Mouse (Mus musculus) embryonic facial prominence, embryonic 11.5 days (tissue): Measurements from ENCODE around the gene Sugp1. TPM values are rescaled to one million over a fixed set of nuclear protein-coding genes. Genes with fewer than 3 reads are reported as not detected.
"Not testable (repeated sequence)": the region's sequence is repeated elsewhere in the genome, so short reads cannot be mapped to it uniquely, and the experiment has no call there.

ENCODE experiments used
- ATAC-seq: fragments of 200-750 bp; cut with Nextera tagmentation; replicated peaks from 2 replicates; pipeline ENCODE4 v1.8.0; 2017; ENCODE audit warnings: low read depth; ENCODE audit not compliant: insufficient number of reproducible peaks, low FRiP score, low TSS enrichment
- DNase-seq: peaks from one replicate; pipeline ENCODE4 v3.0.0-alpha.2; 2015; ENCODE audit warnings: low spot score
- H3K27ac ChIP-seq: fragments of 300-500 bp; sonication (generic); replicated peaks from 2 replicates; pipeline ENCODE4 v1.5.1; 2014; ENCODE audit warnings: mild to moderate bottlenecking, low read depth, low read length, control low read depth
- H3K27me3 ChIP-seq: fragments of 300-500 bp; sonication (generic); 2 replicates; pipeline ENCODE4 v1.6.1; 2014; ENCODE audit warnings: mild to moderate bottlenecking, low read length, moderate library complexity, mixed read lengths; ENCODE audit not compliant: control insufficient read depth, insufficient read depth
- H3K36me3 ChIP-seq: fragments of 300-500 bp; sonication (generic); replicated peaks from 2 replicates; pipeline ENCODE4 v1.6.1; 2014; ENCODE audit warnings: low read depth, mild to moderate bottlenecking, low read length, moderate library complexity, mixed read lengths; ENCODE audit not compliant: control insufficient read depth, insufficient read depth
- H3K4me1 ChIP-seq: fragments of 300-500 bp; sonication (generic); 2 replicates; pipeline ENCODE4 v1.6.1; 2014; ENCODE audit warnings: low read length, mixed read lengths; ENCODE audit not compliant: control insufficient read depth, insufficient read depth
- H3K4me2 ChIP-seq: fragments of 300-500 bp; sonication (generic); 2 replicates; pipeline ENCODE4 v1.6.1; 2014; ENCODE audit warnings: low read depth, mild to moderate bottlenecking, control low read depth, low read length, moderate library complexity
- H3K4me3 ChIP-seq: fragments of 300-500 bp; sonication (generic); 2 replicates; pipeline ENCODE4 v1.5.1; 2014; ENCODE audit warnings: low read depth, low read length, control low read depth
- H3K9ac ChIP-seq: fragments of 300-500 bp; sonication (generic); replicated peaks from 2 replicates; pipeline ENCODE4 v1.6.1; 2014; ENCODE audit warnings: mild to moderate bottlenecking, control low read depth, low read length
- H3K9me3 ChIP-seq: fragments of 300-500 bp; sonication (generic); replicated peaks from 2 replicates; pipeline ENCODE4 v1.6.1; 2016; ENCODE audit warnings: mild to moderate bottlenecking, low read length, inconsistent platforms, mixed read lengths; ENCODE audit not compliant: control insufficient read depth
- WGBS: fragments of 180-500 bp; shearing (Covaris S2); extraction: QIAGEN DNeasy Blood & Tissue Kit; methylation state at CpG from one replicate; pipeline ENCODE4 v1.1.7; 2014; 5-methylcytosine and 5-hydroxymethylcytosine counted together
- polyA plus RNA-seq: library from polyadenylated mRNA; unstranded; fragments of >200 nt; fragmentation: Nextera tagmentation; extraction: Ambion mirVana; gene quantifications from 2 replicates; pipeline ENCODE4 v1.2.1, GENCODE M21; 2014

Gene Sugp1
- polyA plus RNA-seq, 1 experiment from 2014 or later, result 29.1 TPM

DNA sequence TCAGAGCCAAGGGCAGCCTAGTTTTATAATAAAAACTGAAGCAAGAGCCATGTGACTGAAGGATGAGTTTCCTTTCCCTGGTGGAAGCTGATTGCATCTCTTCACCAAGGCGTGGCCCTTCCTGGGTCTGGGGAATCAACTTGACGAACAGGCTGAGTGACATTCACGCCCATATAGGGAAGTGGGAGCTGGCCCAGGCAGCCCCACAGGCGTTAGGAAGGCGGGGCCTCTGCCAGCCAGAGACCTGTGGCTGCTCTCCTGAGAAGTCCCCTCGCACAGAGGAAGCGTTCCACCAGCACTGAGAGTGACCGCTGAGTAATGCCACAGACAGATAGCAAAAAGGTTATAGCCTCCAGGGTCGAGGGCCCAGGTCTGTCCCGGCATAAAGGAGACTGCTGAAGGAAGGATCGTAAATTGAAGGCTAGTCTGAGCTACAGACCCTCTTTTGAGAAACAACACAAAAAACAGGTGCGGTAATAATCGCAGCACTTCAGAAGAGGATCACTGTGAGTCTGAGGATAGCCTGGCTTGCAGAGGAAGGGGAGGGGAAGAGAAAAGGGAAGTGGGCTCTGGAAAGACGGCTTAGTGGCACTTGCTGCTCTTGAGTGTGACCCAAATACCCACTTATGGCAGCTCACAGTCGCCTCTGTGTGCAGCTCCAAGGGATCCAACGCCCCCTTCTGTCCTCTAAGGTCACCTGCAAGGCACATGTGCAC, 41.3 kb upstream of the Sugp1 start:
- ATAC-seq, result no peak
- Histone ChIP-seq H3K9ac (no peak overlapping the region), H3K9me3 (no peaks in the 10 kb centered on the region), H3K4me3 (no peak overlapping the region), H3K4me1 (no peaks in the 10 kb centered on the region), H3K27ac (no peak overlapping the region), H3K36me3 (no peaks in the 10 kb centered on the region), H3K4me2 (no peak overlapping the region), H3K27me3 (no peaks in the 10 kb centered on the region)
- WGBS, result 2% methylated on average over 16 of the region's 16 CpGs
- peak; percentile 62 for DNase-seq

- H3K4me1 ChIP-seq, H3K9me3 ChIP-seq, H3K4me2 ChIP-seq, H3K36me3 ChIP-seq, H3K27ac ChIP-seq, H3K9ac ChIP-seq, H3K27me3 ChIP-seq, ATAC-seq, H3K4me3 ChIP-seq, DNase-seq: not testable (repeated sequence)
- 39% methylated on average over 7 of the region's 7 CpGs for WGBS
Measured at GRCm38 (mm10) chr8:70001892-70002191, 40.8 kb upstream of the Sugp1 start.

GRCm38 (mm10) chr8:70003204-70003657, 39.4 kb upstream of the Sugp1 start:
- no peak overlapping the region for H3K9ac ChIP-seq
- no peak overlapping the region for H3K27ac ChIP-seq
- H3K36me3 ChIP-seq, result no peaks in the 10 kb centered on the region
- H3K4me2 ChIP-seq, result no peak overlapping the region
- no peak overlapping the region for H3K4me3 ChIP-seq
- ATAC-seq (no peak), DNase-seq (no peak)
- H3K4me1 ChIP-seq, result no peaks in the 10 kb centered on the region
- no peaks in the 10 kb centered on the region for H3K27me3 ChIP-seq
- no peaks in the 10 kb centered on the region for H3K9me3 ChIP-seq
- 60% methylated on average over 4 of the region's 4 CpGs for WGBS

DNA sequence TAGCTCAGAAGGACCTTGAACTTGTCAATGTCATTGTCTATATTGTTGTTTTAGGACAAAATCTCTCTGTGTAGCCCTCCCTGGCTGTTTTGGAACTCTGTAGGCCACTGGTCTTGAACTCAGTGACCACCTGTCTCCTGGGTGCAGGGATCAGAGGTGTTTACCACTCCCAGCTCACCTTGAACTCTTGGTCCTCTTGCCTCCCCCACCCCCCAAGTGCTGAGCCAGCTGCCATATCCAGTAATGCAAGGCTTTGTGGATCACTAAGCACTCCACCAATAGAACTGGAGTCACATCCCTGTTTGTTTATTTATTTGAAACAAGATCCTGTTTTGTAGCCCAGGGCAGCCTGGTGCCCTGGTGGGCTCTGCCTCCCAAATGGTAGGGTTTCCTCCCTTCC, 38.3 kb upstream of the Sugp1 start:
- H3K4me3 ChIP-seq, result no peak overlapping the region
- no peak for ATAC-seq
- H3K9me3 ChIP-seq, result no peaks in the 10 kb centered on the region
- no peaks in the 10 kb centered on the region for H3K36me3 ChIP-seq
- H3K4me1 ChIP-seq, result no peaks in the 10 kb centered on the region
- H3K27ac ChIP-seq, result no peak overlapping the region
- no peak overlapping the region for H3K4me2 ChIP-seq
- DNase-seq, result no peak
- H3K9ac ChIP-seq, result no peak overlapping the region
- H3K27me3 ChIP-seq, result no peaks in the 10 kb centered on the region

DNA sequence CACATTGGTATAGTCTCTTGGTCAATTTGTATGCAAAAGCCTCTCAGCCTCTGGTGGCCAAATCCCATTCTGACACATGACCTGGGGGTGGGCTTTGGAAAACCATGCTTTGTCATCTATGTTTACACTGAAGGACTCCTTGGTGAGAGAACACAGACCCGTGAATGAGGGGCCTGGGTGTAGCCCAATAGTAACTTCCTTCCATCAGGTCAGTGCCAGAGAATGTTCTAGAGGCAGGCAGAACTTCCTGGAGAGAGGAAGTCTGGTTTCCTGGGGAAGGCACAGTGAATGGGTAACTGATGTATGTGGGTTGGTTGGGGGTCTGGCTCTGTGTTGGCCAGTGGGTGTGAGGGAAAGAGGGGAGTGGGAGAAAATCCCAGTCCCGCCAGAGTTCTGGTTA, 37.4 kb upstream of the Sugp1 start:
- H3K27me3 ChIP-seq, result no peaks in the 10 kb centered on the region
- H3K4me3 ChIP-seq, result no peak overlapping the region
- ATAC-seq (no peak), DNase-seq (no peak)
- WGBS, result 39% methylated on average over 2 of the region's 2 CpGs
- H3K4me1 ChIP-seq, result no peaks in the 10 kb centered on the region
- H3K9ac ChIP-seq, result no peak overlapping the region
- no peaks in the 10 kb centered on the region for H3K36me3 ChIP-seq
- no peak overlapping the region for H3K4me2 ChIP-seq
- H3K9me3 ChIP-seq, result no peaks in the 10 kb centered on the region
- H3K27ac ChIP-seq, result no peak overlapping the region

DNA sequence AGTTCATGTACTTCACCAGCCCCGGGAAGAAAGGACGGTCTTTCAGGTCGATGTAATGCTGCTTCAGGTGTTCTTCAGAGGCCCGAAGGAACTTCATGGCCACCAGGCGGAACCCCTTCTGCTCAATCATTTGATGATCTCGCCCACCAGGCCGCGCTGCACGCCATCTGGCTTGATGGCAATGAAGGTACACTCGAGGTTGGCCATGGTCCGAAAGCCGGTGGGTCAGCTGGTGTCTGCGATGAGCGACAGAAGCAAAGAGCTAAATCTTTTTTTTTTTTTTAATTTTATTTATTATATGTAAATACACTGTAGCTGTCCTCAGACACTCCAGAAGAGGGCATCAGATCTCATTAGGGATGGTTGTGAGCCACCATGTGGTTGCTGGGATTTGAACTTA, 31.8 kb upstream of the Sugp1 start:
- not testable (repeated sequence) for ATAC-seq, H3K4me1 ChIP-seq
- WGBS, result 87% methylated on average over 14 of the region's 14 CpGs

GRCm38 (mm10) chr8:70012350-70012749, 30.3 kb upstream of the Sugp1 start:
- H3K27me3 ChIP-seq, result no peaks in the 10 kb centered on the region
- no peak overlapping the region for H3K4me2 ChIP-seq
- ATAC-seq (0 out of 2 replicates have a peak, but pooled peaks have one; percentile 39), DNase-seq (no peak)
- 75% methylated on average over 3 of the region's 3 CpGs for WGBS
- H3K9ac ChIP-seq, result no peak overlapping the region
- H3K36me3 ChIP-seq, result no peaks in the 10 kb centered on the region
- H3K9me3 ChIP-seq, result no peaks in the 10 kb centered on the region
- no peak overlapping the region for H3K4me3 ChIP-seq
- no peaks in the 10 kb centered on the region for H3K4me1 ChIP-seq
- no peak overlapping the region for H3K27ac ChIP-seq

More for the DNA sequence above, 31.8 kb upstream of the Sugp1 start:
- not testable (repeated sequence) for H3K36me3 ChIP-seq, H3K27me3 ChIP-seq, H3K4me2 ChIP-seq, H3K27ac ChIP-seq, DNase-seq, H3K4me3 ChIP-seq, H3K9me3 ChIP-seq, H3K9ac ChIP-seq

DNA sequence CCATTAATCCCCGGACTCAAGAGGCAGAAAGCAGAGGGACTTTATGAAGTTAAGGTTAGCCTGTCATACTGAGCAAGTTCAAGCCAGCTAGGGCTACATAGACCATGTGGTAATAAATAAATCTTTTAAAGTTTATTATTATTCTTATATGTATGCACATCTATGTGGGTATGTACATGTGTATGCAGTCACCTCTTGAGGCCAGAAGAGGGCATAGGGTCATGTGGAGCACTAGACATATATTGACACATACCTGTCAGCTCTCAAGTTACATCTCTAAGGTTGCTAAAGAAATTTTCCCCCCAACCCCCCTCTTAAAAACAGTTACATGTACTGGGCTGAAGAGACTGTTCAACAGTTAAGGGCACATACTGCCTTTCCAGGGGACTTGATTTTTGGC, 29.9 kb upstream of the Sugp1 start:
- Histone ChIP-seq H3K4me3 (no peak overlapping the region), H3K4me2 (no peak overlapping the region), H3K36me3 (peaks cover 2% of the 10 kb centered on the region; the same call in 1 of the 2 replicates), H3K9ac (no peak overlapping the region), H3K4me1 (no peaks in the 10 kb centered on the region), H3K9me3 (no peaks in the 10 kb centered on the region), H3K27me3 (no peaks in the 10 kb centered on the region), H3K27ac (no peak overlapping the region)
- DNase-seq, result no peak
- ATAC-seq, result no peak; the same call in 1 of the 2 replicates
- 90% methylated on average over 1 of the region's 1 CpGs for WGBS
